Mouse (Mus musculus) lung, postnatal 4 days (tissue): ENCODE data around the gene Anxa4.

Experiments used
- DNase-seq, 2 experiments: peaks; one replicate each; pipeline ENCODE4 v3.0.0; 2021

Gene Anxa4

GRCm38 (mm10) chr6:86750961-86751360 is 42.4 kb downstream of the Anxa4 start:
- no peak for DNase-seq

GRCm38 (mm10) chr6:86749817-86750216 is 43.6 kb downstream of the Anxa4 start:
- DNase-seq = no peak

GRCm38 (mm10) chr6:86747171-86747570 is 46.2 kb downstream of the Anxa4 start:
- peak in 1 of 2 experiments; percentile 63 for DNase-seq

GRCm38 (mm10) chr6:86740652-86741051 is 52.7 kb downstream of the Anxa4 start:
- no peak for DNase-seq

- no peak for DNase-seq
These were observed 56.6 kb downstream of the Anxa4 start for GRCm38 (mm10) chr6:86736830-86737229.

- DNase-seq = no peak
These were observed 57.1 kb downstream of the Anxa4 start for GRCm38 (mm10) chr6:86736313-86736712.

GRCm38 (mm10) chr6:86733183-86733876 is 60.1 kb downstream of the Anxa4 start, which contains the start of gene Gmcl1:
Gmcl1 (minus strand) TSS chr6:86733383.
- peak; percentile 96 for DNase-seq

- no peak for DNase-seq
These were observed 60.9 kb downstream of the Anxa4 start for GRCm38 (mm10) chr6:86732276-86733173.

GRCm38 (mm10) chr6:86728711-86729110 is 64.7 kb downstream of the Anxa4 start:
- no peak for DNase-seq

GRCm38 (mm10) chr6:86721977-86722376 is 71.4 kb downstream of the Anxa4 start:
- no peak for DNase-seq

- no peak for DNase-seq
These were observed 85.2 kb downstream of the Anxa4 start for GRCm38 (mm10) chr6:86708072-86708774.

GRCm38 (mm10) chr6:86702577-86702976 is 90.8 kb downstream of the Anxa4 start:
- no peak for DNase-seq

- no peak for DNase-seq
These were observed 95.5 kb downstream of the Anxa4 start for GRCm38 (mm10) chr6:86697903-86698302.

GRCm38 (mm10) chr6:86696213-86696612 is 97.2 kb downstream of the Anxa4 start:
- no peak for DNase-seq

- peak in 1 of 2 experiments; percentile 64 for DNase-seq
These were observed 98.9 kb downstream of the Anxa4 start for GRCm38 (mm10) chr6:86694465-86694864.

GRCm38 (mm10) chr6:86689671-86690070 is 103.7 kb downstream of the Anxa4 start:
- no peak for DNase-seq

GRCm38 (mm10) chr6:86686971-86687370 is 106.4 kb downstream of the Anxa4 start:
- DNase-seq = no peak
